Mouse (Mus musculus) liver, adult 2 months (tissue): ENCODE results near the gene Lrig3. TPM values are rescaled to one million over a fixed set of nuclear protein-coding genes. Genes with fewer than 3 reads are reported as not detected.
A peak's percentile ranks its signal among the peaks of the same experiment; 100 is the strongest.

Experiments
- DNase-seq: peaks from one replicate; pipeline ENCODE4 v3.0.0-alpha.2; 2011; ENCODE audit warnings: low read depth, low spot score; ENCODE audit errors: extremely low read depth
- H3K27ac ChIP-seq: fragments of 200-500 bp; replicated peaks from 2 replicates; pipeline ENCODE4 v1.5.1; 2012; ENCODE audit warnings: low read depth, mild to moderate bottlenecking, control low read depth, inconsistent platforms, low read length; ENCODE audit not compliant: insufficient read depth
- H3K27me3 ChIP-seq: fragments of 200-500 bp; 2 replicates; pipeline ENCODE4 v1.6.1; 2012; ENCODE audit warnings: mild to moderate bottlenecking, moderate library complexity, low read length, inconsistent platforms; ENCODE audit not compliant: control insufficient read depth, insufficient read depth
- H3K36me3 ChIP-seq: fragments of 200-500 bp; 2 replicates; pipeline ENCODE4 v1.6.1; 2012; ENCODE audit warnings: low read length, inconsistent platforms; ENCODE audit not compliant: control insufficient read depth, insufficient read depth
- H3K4me1 ChIP-seq: fragments of 200-500 bp; 2 replicates; pipeline ENCODE4 v1.6.1; 2011; ENCODE audit warnings: low read length; ENCODE audit not compliant: control insufficient read depth, insufficient read depth
- H3K4me3 ChIP-seq: fragments of 200-500 bp; 2 replicates; pipeline ENCODE4 v1.5.1; 2011; ENCODE audit warnings: low read depth, mild to moderate bottlenecking, control low read depth, low read length, moderate library complexity; ENCODE audit not compliant: insufficient read depth
- H3K79me2 ChIP-seq: fragments of 200-500 bp; 2 replicates; pipeline ENCODE4 v1.6.1; 2012; ENCODE audit warnings: inconsistent platforms, mild to moderate bottlenecking, low read length, moderate library complexity; ENCODE audit not compliant: control insufficient read depth, insufficient read depth
- H3K9ac ChIP-seq: fragments of 200-500 bp; 2 replicates; pipeline ENCODE4 v1.6.1; 2012; ENCODE audit warnings: low read depth, mild to moderate bottlenecking, control low read depth, inconsistent platforms, low read length
- CTCF ChIP-seq: fragments of 200-500 bp; IDR thresholded peaks from 2 replicates; pipeline ENCODE4 v1.5.1; 2011; ENCODE audit warnings: low read depth, low read length, control low read depth
- POLR2A ChIP-seq: fragments of 200-500 bp; IDR thresholded peaks from 2 replicates; pipeline ENCODE4 v1.6.1; 2011; ENCODE audit warnings: low read length, control low read depth; ENCODE audit not compliant: insufficient read depth; ENCODE audit errors: extremely low read depth
- WGBS: fragments of 180-500 bp; shearing (Covaris S2); methylation state at CpG from one replicate; pipeline ENCODE4 v1.1.7; 2018; 5-methylcytosine and 5-hydroxymethylcytosine counted together
- polyA plus RNA-seq: library from polyadenylated mRNA; depleted of rRNA; stranded (reverse); fragments of >200 nt; gene quantifications from 2 replicates; pipeline ENCODE4 v1.2.3, GENCODE M21; 2012
- total RNA-seq: library from RNA; depleted of rRNA; stranded (reverse); fragments of >200 nt; gene quantifications from 2 replicates; pipeline ENCODE4 v1.2.3, GENCODE M21; 2014

The Lrig3 gene
- total and polyA plus RNA-seq, 2 experiments = 3.7 to 10.7 TPM

DNA sequence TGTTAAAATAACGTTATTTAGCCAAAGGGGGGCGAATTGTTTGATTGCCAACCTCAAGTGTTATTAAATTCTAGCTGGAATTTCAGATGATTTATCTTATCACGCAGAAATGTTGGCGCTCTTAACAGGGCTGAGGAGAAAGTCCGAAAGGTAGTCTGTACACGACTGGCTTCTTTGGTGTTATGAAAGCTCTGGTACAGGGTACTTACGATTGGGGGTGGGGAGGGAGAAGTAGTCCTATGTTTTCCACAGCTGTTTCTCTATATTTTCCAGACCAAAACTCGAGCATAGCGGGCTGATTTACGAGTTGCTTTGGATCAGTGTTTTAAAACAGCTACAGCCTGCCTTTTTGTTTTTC, 3.1 kb downstream of the Lrig3 start:
- peaks cover 21% of the 10 kb centered on the region for H3K4me1 ChIP-seq
- H3K27me3 ChIP-seq = no peaks in the 10 kb centered on the region
- 0 out of 2 replicates have a peak overlapping the region, but pooled peaks have one; percentile 18 for H3K4me3 ChIP-seq
- peak; percentile 88 for DNase-seq
- TF ChIP-seq POLR2A = no peak
- TF ChIP-seq CTCF = no peak
- H3K9ac ChIP-seq = peak overlapping the region; percentile 61; the same call in 1 of the 2 replicates
- H3K27ac ChIP-seq = peak overlapping the region; percentile 85
- H3K79me2 ChIP-seq = peaks cover 20% of the 10 kb centered on the region; the same call in 1 of the 2 replicates
- H3K36me3 ChIP-seq = peaks cover 9% of the 10 kb centered on the region
- 28% methylated on average over 10 of the region's 10 CpGs for WGBS

DNA sequence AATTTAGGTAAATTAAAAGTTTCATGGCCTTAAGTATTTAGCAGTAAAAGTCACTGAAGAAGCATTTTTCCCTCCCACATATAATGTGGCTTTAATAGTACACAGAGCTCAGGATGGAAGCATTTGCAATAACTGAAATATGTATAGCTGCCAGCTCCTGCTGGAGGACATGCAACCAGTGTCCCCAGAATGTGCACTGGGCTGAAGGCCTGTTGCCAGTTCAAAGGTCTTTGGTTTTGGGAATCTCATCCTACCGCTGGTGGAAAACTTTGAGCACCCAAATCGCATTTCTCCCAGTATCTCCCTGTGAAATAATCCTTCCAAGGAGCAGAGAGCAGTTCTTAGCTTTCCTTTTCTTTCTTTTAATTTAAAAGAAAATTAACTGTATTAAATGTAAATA, 4.1 kb downstream of the Lrig3 start:
- WGBS = 27% methylated on average over 2 of the region's 2 CpGs
- H3K79me2 ChIP-seq = peaks cover 22% of the 10 kb centered on the region; the same call in 1 of the 2 replicates
- H3K4me1 ChIP-seq = peaks cover 19% of the 10 kb centered on the region
- H3K4me3 ChIP-seq = no peak overlapping the region
- H3K27me3 ChIP-seq = no peaks in the 10 kb centered on the region
- H3K27ac ChIP-seq = peak overlapping the region; percentile 89
- peaks cover 12% of the 10 kb centered on the region for H3K36me3 ChIP-seq
- no peak overlapping the region for H3K9ac ChIP-seq
- DNase-seq = peak; percentile 85
- TF ChIP-seq POLR2A = no peak
- no peak for TF ChIP-seq CTCF

DNA sequence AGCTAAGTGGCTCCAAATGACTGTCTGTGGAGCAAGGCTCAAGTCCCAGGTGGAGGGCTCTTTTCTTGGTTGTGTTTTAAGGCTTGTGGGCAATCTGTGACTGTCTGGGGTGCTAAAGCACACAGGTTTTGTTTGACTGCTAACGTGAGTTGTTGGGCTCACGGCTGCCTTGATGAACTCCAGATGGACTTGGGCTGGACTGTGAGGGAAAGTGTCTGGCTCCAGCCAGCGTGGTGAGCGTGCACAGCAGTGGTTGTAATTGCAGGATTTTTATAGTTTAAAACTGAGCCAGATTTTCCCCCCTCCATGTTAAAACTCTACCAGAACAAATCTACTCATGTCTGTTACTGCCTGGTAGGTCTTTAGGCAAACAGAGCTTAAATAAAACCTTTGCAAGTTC, 4.5 kb downstream of the Lrig3 start:
- peak overlapping the region; percentile 89 for H3K27ac ChIP-seq
- WGBS = 21% methylated on average over 4 of the region's 4 CpGs
- peaks cover 16% of the 10 kb centered on the region for H3K4me1 ChIP-seq
- H3K4me3 ChIP-seq = no peak overlapping the region
- no peaks in the 10 kb centered on the region for H3K27me3 ChIP-seq
- peak; percentile 72 for DNase-seq
- TF ChIP-seq POLR2A (no peak), CTCF (no peak)
- no peak overlapping the region for H3K9ac ChIP-seq
- H3K36me3 ChIP-seq = peaks cover 14% of the 10 kb centered on the region
- H3K79me2 ChIP-seq = peaks cover 26% of the 10 kb centered on the region

DNA sequence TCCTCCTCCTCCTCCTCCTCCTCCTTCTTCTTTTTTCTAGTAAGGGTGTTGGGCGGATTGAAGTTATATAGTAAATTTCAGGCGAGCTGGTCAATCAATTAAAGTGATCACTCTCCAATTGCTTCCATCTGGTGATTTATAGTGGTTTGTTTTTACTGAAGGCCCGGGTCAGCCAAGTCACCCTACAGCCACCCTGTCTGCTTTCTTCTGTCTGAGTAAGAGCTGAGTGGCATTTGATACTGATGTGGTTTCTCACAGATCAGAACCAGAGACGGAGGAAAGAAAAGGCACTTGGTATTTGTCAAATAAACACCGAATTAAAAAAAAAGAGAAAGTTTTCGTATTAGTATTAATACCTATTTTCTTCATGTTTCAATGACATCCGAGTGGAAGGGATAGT, 7.8 kb downstream of the Lrig3 start:
- Histone ChIP-seq H3K9ac (no peak overlapping the region), H3K36me3 (peaks cover 19% of the 10 kb centered on the region), H3K4me3 (no peak overlapping the region), H3K27me3 (no peaks in the 10 kb centered on the region), H3K4me1 (peaks cover 19% of the 10 kb centered on the region), H3K27ac (no peak overlapping the region), H3K79me2 (peaks cover 18% of the 10 kb centered on the region)
- WGBS = 90% methylated on average over 6 of the region's 7 CpGs
- no peak for DNase-seq
- TF ChIP-seq POLR2A = no peak
- TF ChIP-seq CTCF = no peak

DNA sequence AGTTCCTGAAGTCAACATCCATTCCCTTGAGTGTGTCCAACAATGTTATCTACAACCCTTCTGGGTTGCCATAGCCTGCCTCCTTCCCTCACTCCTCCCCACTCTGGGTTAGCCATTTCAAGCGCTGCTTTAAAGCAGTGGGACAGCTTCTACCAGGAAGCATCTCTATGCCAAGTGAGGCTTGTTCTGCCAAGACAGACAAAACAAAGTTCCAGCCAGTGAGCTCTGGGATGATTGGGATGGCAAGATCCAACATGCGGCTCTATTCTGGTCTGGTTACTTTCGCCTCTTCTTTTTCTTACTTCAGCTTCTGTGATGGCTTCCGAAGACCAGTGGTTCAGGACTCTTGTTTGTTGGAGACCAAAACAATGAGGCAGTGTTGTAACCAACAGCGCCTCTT, 16.0 kb downstream of the Lrig3 start:
- peak; percentile 74 for DNase-seq
- H3K4me3 ChIP-seq = no peak overlapping the region
- 60% methylated on average over 5 of the region's 5 CpGs for WGBS
- H3K9ac ChIP-seq = no peak overlapping the region
- no peaks in the 10 kb centered on the region for H3K27me3 ChIP-seq
- no peaks in the 10 kb centered on the region for H3K36me3 ChIP-seq
- peaks cover 9% of the 10 kb centered on the region for H3K79me2 ChIP-seq
- H3K4me1 ChIP-seq = peaks cover 27% of the 10 kb centered on the region
- no peak for TF ChIP-seq POLR2A
- no peak for TF ChIP-seq CTCF
- no peak overlapping the region for H3K27ac ChIP-seq

DNA sequence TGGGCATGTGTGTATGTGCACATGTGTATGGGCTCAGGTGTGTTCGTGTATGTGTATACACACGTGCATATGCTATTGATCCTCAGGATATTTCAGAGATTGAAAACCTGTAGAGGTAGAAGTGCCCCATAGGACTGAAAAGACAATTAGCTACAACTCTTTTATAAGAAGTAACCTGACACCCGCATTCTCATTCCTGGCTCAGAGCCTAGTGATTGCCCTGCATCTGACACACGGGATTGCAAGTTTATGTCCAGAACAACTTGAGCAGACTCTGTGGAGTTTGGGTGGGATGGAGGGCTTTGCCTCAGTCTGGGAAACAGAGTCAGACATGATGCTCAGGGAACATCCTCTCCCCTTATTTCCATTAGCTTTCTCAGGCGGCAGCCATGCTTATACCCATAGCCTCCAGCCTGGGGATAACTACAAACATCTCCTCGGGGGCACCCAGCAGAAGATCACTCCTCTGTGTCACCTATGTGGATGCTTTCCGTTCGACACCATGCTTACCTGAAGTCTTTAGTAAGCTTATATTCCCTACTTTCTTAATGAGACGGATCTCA, 18.6 kb downstream of the Lrig3 start:
- Histone ChIP-seq H3K79me2 (peaks cover 25% of the 10 kb centered on the region), H3K36me3 (no peaks in the 10 kb centered on the region), H3K4me3 (no peak overlapping the region), H3K4me1 (peaks cover 12% of the 10 kb centered on the region), H3K27ac (no peak overlapping the region), H3K9ac (no peak overlapping the region), H3K27me3 (no peaks in the 10 kb centered on the region)
- TF ChIP-seq POLR2A = no peak
- TF ChIP-seq CTCF = no peak
- no peak for DNase-seq
- WGBS = 88% methylated on average over 9 of the region's 9 CpGs
